Mouse (Mus musculus) heart, embryonic 14.5 days (tissue): Measurements from ENCODE around the gene Adcy7. TPM values are rescaled to one million over a fixed set of nuclear protein-coding genes. Genes with fewer than 3 reads are reported as not detected.

Source experiments
- ATAC-seq: fragments of 200-750 bp; cut with Nextera tagmentation; 2 replicates; pipeline ENCODE4 v1.8.0; 2017; ENCODE audit warnings: low read depth, moderate TSS enrichment; ENCODE audit not compliant: insufficient number of reproducible peaks, insufficient read depth, low FRiP score
- H3K27ac ChIP-seq, 2 experiments: fragments of 200-500 bp in 1 of 2; fragments of 300-500 bp in 1 of 2; sonication (generic) in 1 of 2; replicated peaks in 1 of 2; 2 replicates each; pipeline ENCODE4 v1.5.1; 2012 to 2014; ENCODE audit warnings: low read depth in 2 of 2, low read length in 2 of 2, control low read depth in 1 of 2, mild to moderate bottlenecking in 1 of 2, mixed read lengths in 1 of 2; ENCODE audit not compliant: control insufficient read depth in 1 of 2, insufficient read depth in 1 of 2
- H3K27me3 ChIP-seq: fragments of 300-500 bp; sonication (generic); 2 replicates; pipeline ENCODE4 v1.6.1; 2014; ENCODE audit warnings: mild to moderate bottlenecking, low read length, control low read depth; ENCODE audit not compliant: control insufficient read depth, insufficient read depth
- H3K36me3 ChIP-seq: fragments of 300-500 bp; sonication (generic); 2 replicates; pipeline ENCODE4 v1.6.1; 2014; ENCODE audit warnings: mild to moderate bottlenecking, control low read depth, low read length, mixed read lengths; ENCODE audit not compliant: control insufficient read depth, insufficient read depth
- H3K4me1 ChIP-seq, 2 experiments: fragments of 200-500 bp in 1 of 2; fragments of 300-500 bp in 1 of 2; sonication (generic) in 1 of 2; 2 replicates each; pipeline ENCODE4 v1.6.1; 2012 to 2014; ENCODE audit warnings: low read length in 2 of 2, control low read depth in 1 of 2, mixed read lengths in 1 of 2; ENCODE audit not compliant: control insufficient read depth in 2 of 2, insufficient read depth in 2 of 2
- H3K4me2 ChIP-seq: fragments of 300-500 bp; sonication (generic); 2 replicates; pipeline ENCODE4 v1.6.1; 2014; ENCODE audit warnings: mild to moderate bottlenecking, low read length
- H3K4me3 ChIP-seq, 2 experiments: fragments of 200-500 bp in 1 of 2; fragments of 300-500 bp in 1 of 2; sonication (generic) in 1 of 2; 2 replicates each; pipeline ENCODE4 v1.5.1; 2012 to 2014; ENCODE audit warnings: low read length in 2 of 2, mild to moderate bottlenecking in 2 of 2, control low read depth in 1 of 2, low read depth in 1 of 2, moderate library complexity in 1 of 2; ENCODE audit not compliant: control insufficient read depth in 1 of 2, insufficient read depth in 1 of 2
- H3K9ac ChIP-seq: fragments of 300-500 bp; sonication (generic); 2 replicates; pipeline ENCODE4 v1.6.1; 2014; ENCODE audit warnings: mild to moderate bottlenecking, low read length
- H3K9me3 ChIP-seq: fragments of 300-500 bp; sonication (generic); 2 replicates; pipeline ENCODE4 v1.6.1; 2016; ENCODE audit warnings: low read length, control low read depth; ENCODE audit not compliant: control insufficient read depth
- WGBS: fragments of 180-500 bp; shearing (Covaris S2); extraction: QIAGEN DNeasy Blood & Tissue Kit; methylation state at CpG from one replicate; pipeline ENCODE4 v1.1.7; 2014; 5-methylcytosine and 5-hydroxymethylcytosine counted together
- polyA plus RNA-seq: library from polyadenylated mRNA; unstranded; fragments of >200 nt; fragmentation: Nextera tagmentation; extraction: Ambion mirVana; gene quantifications from 2 replicates; pipeline ENCODE4 v1.2.1, GENCODE M21; 2014

Gene Adcy7
- polyA plus RNA-seq, 1 experiment from 2014 or later = 3.2 TPM

- Histone ChIP-seq H3K9ac (no peak overlapping the region), H3K9me3 (no peaks in the 10 kb centered on the region), H3K27me3 (peaks cover 16% of the 10 kb centered on the region), H3K4me2 (no peak overlapping the region), H3K27ac (no peak overlapping the region), H3K4me1 (peaks cover 0 to 10% of the 10 kb centered on the region in 2 experiments; a peak in 3 of 4 replicates), H3K4me3 (no peak overlapping the region), H3K36me3 (no peaks in the 10 kb centered on the region)
- no peak for ATAC-seq
- 82% methylated on average over 5 of the region's 5 CpGs for WGBS
These were observed 1.9 kb downstream of the Adcy7 start for GRCm38 (mm10) chr8:88274090-88274489.

- Histone ChIP-seq H3K4me3 (no peak overlapping the region), H3K4me1 (peaks cover 3 to 7% of the 10 kb centered on the region in 2 experiments; a peak in 3 of 4 replicates), H3K36me3 (no peaks in the 10 kb centered on the region), H3K9ac (no peak overlapping the region), H3K27me3 (0 out of 2 replicates have a peak, but pooled peaks cover 3% of the 10 kb centered on the region), H3K27ac (no peak overlapping the region), H3K9me3 (no peaks in the 10 kb centered on the region), H3K4me2 (no peak overlapping the region)
- ATAC-seq = no peak; the same call in 1 of the 2 replicates
- 39% methylated on average over 5 of the region's 5 CpGs for WGBS
These were observed 7.0 kb downstream of the Adcy7 start for GRCm38 (mm10) chr8:88279220-88279619.

GRCm38 (mm10) chr8:88279670-88280069 lies 7.5 kb downstream of the Adcy7 start:
- Histone ChIP-seq H3K4me2 (no peak overlapping the region), H3K27ac (no peak overlapping the region), H3K9me3 (no peaks in the 10 kb centered on the region), H3K9ac (no peak overlapping the region), H3K4me1 (peaks cover 7 to 8% of the 10 kb centered on the region in 2 experiments; a peak in 3 of 4 replicates), H3K4me3 (no peak overlapping the region), H3K27me3 (0 out of 2 replicates have a peak, but pooled peaks cover 3% of the 10 kb centered on the region), H3K36me3 (no peaks in the 10 kb centered on the region)
- 60% methylated on average over 6 of the region's 6 CpGs for WGBS
- no peak for ATAC-seq

- Histone ChIP-seq H3K4me1 (peaks cover 15 to 18% of the 10 kb centered on the region in 2 experiments; a peak in 3 of 4 replicates), H3K9ac (no peak overlapping the region), H3K27ac (no peak overlapping the region), H3K4me3 (no peak overlapping the region), H3K27me3 (0 out of 2 replicates have a peak, but pooled peaks cover 3% of the 10 kb centered on the region), H3K36me3 (no peaks in the 10 kb centered on the region), H3K4me2 (no peak overlapping the region), H3K9me3 (no peaks in the 10 kb centered on the region)
- 84% methylated on average over 7 of the region's 7 CpGs for WGBS
- no peak for ATAC-seq
These were observed 8.7 kb downstream of the Adcy7 start for GRCm38 (mm10) chr8:88280904-88281303.

GRCm38 (mm10) chr8:88282684-88283083 lies 10.5 kb downstream of the Adcy7 start:
- H3K27me3 ChIP-seq = no peaks in the 10 kb centered on the region
- no peak overlapping the region for H3K27ac ChIP-seq
- no peak overlapping the region for H3K4me2 ChIP-seq
- no peak overlapping the region for H3K4me3 ChIP-seq
- no peaks in the 10 kb centered on the region for H3K9me3 ChIP-seq
- no peak for ATAC-seq
- H3K36me3 ChIP-seq = no peaks in the 10 kb centered on the region
- 43% methylated on average over 8 of the region's 8 CpGs for WGBS
- H3K9ac ChIP-seq = no peak overlapping the region
- H3K4me1 ChIP-seq = peaks cover 21 to 26% of the 10 kb centered on the region in 2 experiments; a peak in 3 of 4 replicates

- Histone ChIP-seq H3K27ac (no peak overlapping the region), H3K36me3 (no peaks in the 10 kb centered on the region), H3K9ac (no peak overlapping the region), H3K4me1 (peaks cover 24 to 31% of the 10 kb centered on the region in 2 experiments; a peak in 3 of 4 replicates), H3K4me3 (no peak overlapping the region), H3K9me3 (no peaks in the 10 kb centered on the region), H3K4me2 (no peak overlapping the region), H3K27me3 (no peaks in the 10 kb centered on the region)
- no peak for ATAC-seq
- WGBS = 72% methylated on average over 13 of the region's 13 CpGs
These were observed 11.3 kb downstream of the Adcy7 start for GRCm38 (mm10) chr8:88283243-88284115.

GRCm38 (mm10) chr8:88284738-88285137 lies 12.5 kb downstream of the Adcy7 start:
- Histone ChIP-seq H3K27ac (no peak overlapping the region), H3K4me2 (no peak overlapping the region), H3K36me3 (no peaks in the 10 kb centered on the region), H3K4me3 (no peak overlapping the region), H3K27me3 (no peaks in the 10 kb centered on the region), H3K9me3 (no peaks in the 10 kb centered on the region), H3K4me1 (peaks cover 30 to 32% of the 10 kb centered on the region in 2 experiments; a peak in 3 of 4 replicates), H3K9ac (0 out of 2 replicates have a peak overlapping the region, but pooled peaks have one; percentile 31)
- 41% methylated on average over 7 of the region's 7 CpGs for WGBS
- no peak for ATAC-seq
